Mouse (Mus musculus) urinary bladder, postnatal 14 days (tissue): Measurements from ENCODE around the gene Phox2b.
A peak's percentile ranks its signal among the peaks of the same experiment; 100 is the strongest.

Experiments used
- DNase-seq: peaks from one replicate; pipeline ENCODE4 v3.0.0; 2021; ENCODE audit warnings: low spot score

The Phox2b gene

GRCm38 (mm10) chr5:67090856-67091255, 8.2 kb downstream of the Phox2b start:
- DNase-seq, result no peak

- no peak for DNase-seq
Observed at GRCm38 (mm10) chr5:67083117-67083516, 16.0 kb downstream of the Phox2b start.

DNA sequence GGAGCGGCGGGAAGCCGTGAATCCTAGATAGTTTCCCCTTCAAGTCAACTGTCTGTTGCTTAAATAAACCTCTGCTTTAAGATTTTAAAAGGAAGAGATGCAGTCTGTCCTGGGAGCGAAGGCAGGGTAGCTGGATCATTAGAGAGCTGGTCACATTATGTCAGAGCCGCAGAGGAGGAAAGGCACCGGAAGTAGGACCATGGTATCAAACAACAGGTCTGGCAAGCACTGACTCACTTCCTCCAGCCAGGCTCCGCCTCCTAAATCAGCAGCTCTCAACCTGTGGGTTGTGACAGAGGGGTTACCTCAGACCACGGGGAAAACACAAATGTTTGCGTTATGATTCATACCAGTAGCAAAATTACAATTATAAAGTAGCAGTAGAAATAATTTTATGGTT, 35.5 kb downstream of the Phox2b start:
- no peak for DNase-seq

DNA sequence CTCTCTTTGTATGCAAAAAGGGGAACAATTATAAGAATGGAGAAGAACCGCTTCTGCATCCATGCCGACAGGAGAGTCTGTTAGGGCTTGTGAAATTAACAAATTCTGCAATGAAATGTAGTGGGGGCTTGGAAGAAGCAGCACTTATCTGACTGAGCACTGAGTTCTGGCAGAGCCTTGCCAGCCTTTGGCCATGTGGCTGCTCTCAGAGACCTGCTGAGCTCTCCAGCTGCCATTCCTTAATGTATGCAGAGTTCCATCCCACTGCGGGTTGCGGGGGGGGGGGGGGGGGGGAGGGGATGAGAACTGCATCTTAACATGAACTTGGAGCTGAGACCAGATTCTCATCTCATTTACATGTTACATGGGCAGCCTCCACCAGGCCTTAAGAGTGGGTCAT, 38.6 kb downstream of the Phox2b start:
- no peak for DNase-seq

DNA sequence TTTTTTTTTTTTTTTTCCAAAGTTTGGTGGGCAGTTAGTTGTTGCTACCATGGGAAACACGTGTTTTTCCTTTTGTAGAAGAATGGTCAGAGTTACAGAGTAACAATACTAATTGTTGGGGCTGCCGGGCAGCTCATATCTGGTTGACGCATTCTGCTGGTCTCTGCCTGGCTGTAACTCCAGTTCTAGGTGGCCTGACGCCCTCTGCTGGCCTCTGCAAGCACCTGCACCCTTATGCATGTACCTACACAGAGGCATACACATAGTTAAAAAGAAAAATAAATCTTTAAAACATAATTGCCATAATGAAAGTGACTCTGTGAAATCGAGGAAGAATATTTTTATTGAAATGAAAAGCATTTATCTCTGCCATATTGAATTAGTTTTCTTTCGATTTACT, 41.3 kb downstream of the Phox2b start:
- DNase-seq, result no peak

DNA sequence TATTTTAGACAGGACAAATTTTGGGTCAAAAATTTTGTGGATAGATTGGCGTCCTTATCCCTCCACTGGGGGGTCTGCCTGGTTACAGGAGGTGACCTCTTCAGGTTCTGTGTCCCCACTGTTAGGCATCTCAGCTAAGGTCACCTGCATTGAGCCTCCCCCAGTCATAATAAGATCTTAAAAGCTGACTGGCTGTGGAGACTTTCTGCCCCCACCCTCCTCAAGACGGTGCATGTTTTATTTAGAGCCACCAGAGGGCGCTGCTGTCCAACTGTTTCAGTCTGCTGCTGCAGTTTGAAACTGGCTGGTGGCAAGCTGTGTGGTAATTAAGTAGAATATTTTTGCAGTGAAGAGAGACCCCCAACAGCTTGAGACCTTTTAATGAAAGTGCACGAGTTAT, 51.1 kb downstream of the Phox2b start:
- peak; percentile 13 for DNase-seq
